Mouse (Mus musculus): ENCODE data around the gene Gzmn. TPM values are rescaled to one million over a fixed set of nuclear protein-coding genes. Genes with fewer than 3 reads are reported as not detected.

Gzmn gene
- total and polyA plus RNA-seq, 3 experiments = not detected

GRCm38 (mm10) chr14:56128341-56128740, 46.1 kb downstream of the Gzmn start:
- DNase-seq (ENCODE audit: low spot score) = peak; percentile 4
- no peaks in the 10 kb centered on the region; the same call in 1 of the 2 replicates for H3K27me3 ChIP-seq (ENCODE audit: insufficient read depth, low read length)

GRCm38 (mm10) chr14:56123516-56123915, 50.9 kb downstream of the Gzmn start:
- TF ChIP-seq CTCF (IDR thresholded peaks at IDR 0.05; ENCODE audit: low read depth, low read length) (no peak), GATA2 (IDR thresholded peaks at IDR 0.05; ENCODE audit: borderline replicate concordance, low read depth, low read length) (no peak), POLR2AphosphoS5 (IDR thresholded peaks at IDR 0.05; ENCODE audit: insufficient replicate concordance, low read depth, low read length) (no peak)
- DNase-seq (ENCODE audit: low spot score) (no peak), ATAC-seq (ENCODE audit: extremely low read depth, insufficient number of reproducible peaks, low FRiP score, poor library complexity, severe bottlenecking) (no peak)
- Histone ChIP-seq H3K36me3 (replicated peaks) (no peaks in the 10 kb centered on the region), H3K27me3 (ENCODE audit: insufficient read depth, low read length) (peaks cover 5% of the 10 kb centered on the region), H3K4me3 (ENCODE audit: low read depth, low read length) (no peak overlapping the region), H3K9me3 (replicated peaks) (no peaks in the 10 kb centered on the region), H3K4me1 (ENCODE audit: insufficient read depth, low read depth, low read length) (no peaks in the 10 kb centered on the region)

More at GRCm38 (mm10) chr14:56128341-56128740, 46.1 kb downstream of the Gzmn start:
- no peak for ATAC-seq (ENCODE audit: extremely low read depth, insufficient number of reproducible peaks, low FRiP score, poor library complexity, severe bottlenecking)
- Histone ChIP-seq H3K4me1 (ENCODE audit: insufficient read depth, low read depth, low read length) (no peaks in the 10 kb centered on the region), H3K4me3 (ENCODE audit: low read depth, low read length) (no peak overlapping the region), H3K9me3 (replicated peaks) (no peaks in the 10 kb centered on the region), H3K36me3 (replicated peaks) (no peaks in the 10 kb centered on the region)
- TF ChIP-seq POLR2AphosphoS5 (IDR thresholded peaks at IDR 0.05; ENCODE audit: insufficient replicate concordance, low read depth, low read length) (no peak), GATA2 (IDR thresholded peaks at IDR 0.05; ENCODE audit: borderline replicate concordance, low read depth, low read length) (no peak), CTCF (IDR thresholded peaks at IDR 0.05; ENCODE audit: low read depth, low read length) (peak; percentile 42)

- DNase-seq (ENCODE audit: low spot score) = no peak
- Histone ChIP-seq H3K4me1 (ENCODE audit: insufficient read depth, low read depth, low read length) (no peaks in the 10 kb centered on the region), H3K4me3 (ENCODE audit: low read depth, low read length) (no peak within 1 kb of the TSS), H3K36me3 (replicated peaks) (no peaks in the 10 kb centered on the region), H3K9me3 (replicated peaks) (no peaks in the 10 kb centered on the region), H3K27me3 (ENCODE audit: insufficient read depth, low read length) (peaks cover 25% of the 10 kb centered on the region)
- no peak for TF ChIP-seq TAL1 (conservative IDR thresholded peaks at IDR 0.05; ENCODE audit: low read depth, low read length)
- ATAC-seq (ENCODE audit: extremely low read depth, insufficient number of reproducible peaks, low FRiP score, poor library complexity, severe bottlenecking) = no peak
These were observed 53.9 kb downstream of the Gzmn start, which contains the start of gene Gzme for GRCm38 (mm10) chr14:56120525-56120924. TSS of gene Gzme (minus strand) at chr14:56120625.

Other genes with a start within 250 kb of the Gzmn start
- not detected in 2 replicates for gene Cma1, start 229.9 kb downstream of the Gzmn start, total RNA-seq (2014; fragmentation: Nextera tagmentation)
- 194 and 209 TPM in 2 replicates for gene Cma1, start 229.9 kb downstream of the Gzmn start, total RNA-seq (2017)
- not detected in 2 replicates for gene Cma1, start 229.9 kb downstream of the Gzmn start, polyA plus RNA-seq (2012)
- not detected in 2 replicates for gene Cma2, start 223.6 kb downstream of the Gzmn start, total RNA-seq (2014; fragmentation: Nextera tagmentation)
- 0.87 and 1.2 TPM in 2 replicates for gene Cma2, start 223.6 kb downstream of the Gzmn start, total RNA-seq (2017)
- not detected in 2 replicates for gene Cma2, start 223.6 kb downstream of the Gzmn start, polyA plus RNA-seq (2012)
- 13.1 and 16.6 TPM in 2 replicates for gene Mcpt1, start 156.6 kb downstream of the Gzmn start, total RNA-seq (2014; fragmentation: Nextera tagmentation)
- 1.6 and 3.3 TPM in 2 replicates for gene Mcpt1, start 156.6 kb downstream of the Gzmn start, total RNA-seq (2017)
- 0.07 and 0.27 TPM in 2 replicates for gene Mcpt1, start 156.6 kb downstream of the Gzmn start, polyA plus RNA-seq (2012)
- gene Mcpt9, start 144.1 kb downstream of the Gzmn start, total RNA-seq (2014; fragmentation: Nextera tagmentation) = 1.1 TPM in 1 of 2 replicates, not detected in the other
- 0.05 TPM in 1 of 2 replicates, not detected in the other for gene Mcpt9, start 144.1 kb downstream of the Gzmn start, total RNA-seq (2017)
- gene Mcpt9, start 144.1 kb downstream of the Gzmn start, polyA plus RNA-seq (2012) = not detected in 2 replicates
- not detected in 2 replicates for gene Mcpt2, start 132.6 kb downstream of the Gzmn start, total RNA-seq (2014; fragmentation: Nextera tagmentation)
- gene Mcpt2, start 132.6 kb downstream of the Gzmn start, total RNA-seq (2017) = 1.1 and 2.4 TPM in 2 replicates
- 0.06 TPM in 1 of 2 replicates, not detected in the other for gene Mcpt2, start 132.6 kb downstream of the Gzmn start, polyA plus RNA-seq (2012)
- not detected in 2 replicates for gene Mcpt4, start 112.3 kb downstream of the Gzmn start, total RNA-seq (2014; fragmentation: Nextera tagmentation)
- 0.46 and 0.66 TPM in 2 replicates for gene Mcpt4, start 112.3 kb downstream of the Gzmn start, total RNA-seq (2017)
- not detected in 2 replicates for gene Mcpt4, start 112.3 kb downstream of the Gzmn start, polyA plus RNA-seq (2012)
- not detected in 2 replicates for gene Mcpt8, start 89.3 kb downstream of the Gzmn start, total RNA-seq (2014; fragmentation: Nextera tagmentation)
- gene Mcpt8, start 89.3 kb downstream of the Gzmn start, total RNA-seq (2017) = not detected in 2 replicates
- gene Mcpt8, start 89.3 kb downstream of the Gzmn start, polyA plus RNA-seq (2012) = not detected in 2 replicates
- gene Ctsg, start 72.0 kb downstream of the Gzmn start, total RNA-seq (2014; fragmentation: Nextera tagmentation) = not detected in 2 replicates
- 0.11 and 0.35 TPM in 2 replicates for gene Ctsg, start 72.0 kb downstream of the Gzmn start, total RNA-seq (2017)
- 0.07 and 0.16 TPM in 2 replicates for gene Ctsg, start 72.0 kb downstream of the Gzmn start, polyA plus RNA-seq (2012)
- not detected in 2 replicates for gene Gzme, start 54.0 kb downstream of the Gzmn start, total RNA-seq (2014; fragmentation: Nextera tagmentation)
- not detected in 2 replicates for gene Gzme, start 54.0 kb downstream of the Gzmn start, total RNA-seq (2017)
- gene Gzme, start 54.0 kb downstream of the Gzmn start, polyA plus RNA-seq (2012) = not detected in 2 replicates
- not detected in 2 replicates for gene Gzmd, start 42.0 kb downstream of the Gzmn start, total RNA-seq (2014; fragmentation: Nextera tagmentation)
- gene Gzmd, start 42.0 kb downstream of the Gzmn start, total RNA-seq (2017) = not detected in 2 replicates
- not detected in 2 replicates for gene Gzmd, start 42.0 kb downstream of the Gzmn start, polyA plus RNA-seq (2012)
- not detected in 2 replicates for gene Gzmg, start 15.0 kb downstream of the Gzmn start, total RNA-seq (2014; fragmentation: Nextera tagmentation)
- not detected in 2 replicates for gene Gzmg, start 15.0 kb downstream of the Gzmn start, total RNA-seq (2017)
- not detected in 2 replicates for gene Gzmg, start 15.0 kb downstream of the Gzmn start, polyA plus RNA-seq (2012)
- not detected in 2 replicates for gene Gzmf, start 36.8 kb upstream of the Gzmn start, total RNA-seq (2014; fragmentation: Nextera tagmentation)
- 0.11 and 0.12 TPM in 2 replicates for gene Gzmf, start 36.8 kb upstream of the Gzmn start, total RNA-seq (2017)
- not detected in 2 replicates for gene Gzmf, start 36.8 kb upstream of the Gzmn start, polyA plus RNA-seq (2012)
- gene Gzmc, start 60.1 kb upstream of the Gzmn start, total RNA-seq (2014; fragmentation: Nextera tagmentation) = not detected in 2 replicates
- gene Gzmc, start 60.1 kb upstream of the Gzmn start, total RNA-seq (2017) = not detected in 2 replicates
- not detected in 2 replicates for gene Gzmc, start 60.1 kb upstream of the Gzmn start, polyA plus RNA-seq (2012)
- 42.7 and 44.6 TPM in 2 replicates for gene Gzmb, start 87.7 kb upstream of the Gzmn start, total RNA-seq (2014; fragmentation: Nextera tagmentation)
- gene Gzmb, start 87.7 kb upstream of the Gzmn start, total RNA-seq (2017) = 28.5 and 30.8 TPM in 2 replicates
- gene Gzmb, start 87.7 kb upstream of the Gzmn start, polyA plus RNA-seq (2012) = 0.39 and 1.1 TPM in 2 replicates
- not detected in 2 replicates for gene Atp12a, start 190.5 kb upstream of the Gzmn start, total RNA-seq (2014; fragmentation: Nextera tagmentation)
- gene Atp12a, start 190.5 kb upstream of the Gzmn start, total RNA-seq (2017) = 0.11 TPM in 1 of 2 replicates, not detected in the other
- gene Atp12a, start 190.5 kb upstream of the Gzmn start, polyA plus RNA-seq (2012) = not detected in 2 replicates
- gene Rnf17, start 228.0 kb upstream of the Gzmn start, total RNA-seq (2014; fragmentation: Nextera tagmentation) = not detected in 2 replicates
- gene Rnf17, start 228.0 kb upstream of the Gzmn start, total RNA-seq (2017) = 0.06 and 0.16 TPM in 2 replicates
- not detected in 2 replicates for gene Rnf17, start 228.0 kb upstream of the Gzmn start, polyA plus RNA-seq (2012)

Measured in G1E (cell line).